Mouse (Mus musculus): Measurements from ENCODE around the gene Nob1. TPM values are rescaled to one million over a fixed set of nuclear protein-coding genes. Genes with fewer than 3 reads are reported as not detected.

Nob1 gene
- polyA plus RNA-seq (2015; fragmentation: Nextera tagmentation; extraction: Ambion mirVana), result 72.7 and 73.5 TPM in 2 replicates

GRCm38 (mm10) chr8:107424597-107425229, at the start of gene Nob1:
Gene Nob1 (minus strand): TSS chr8:107425051.
- Histone ChIP-seq H3K9me3 (replicated peaks; ENCODE audit: control insufficient read depth, low read length) (no peaks in the 10 kb centered on the region), H3K4me3 (replicated peaks; ENCODE audit: low read length) (peak within 1 kb of the TSS; percentile 91), H3K36me3 (ENCODE audit: control insufficient read depth, insufficient read depth, low read length) (no peaks in the 10 kb centered on the region), H3K27ac (ENCODE audit: low read length) (peak within 1 kb of the TSS; percentile 79), H3K4me1 (ENCODE audit: control insufficient read depth, insufficient read depth, low read length) (peaks cover 16% of the 10 kb centered on the region), H3K9ac (ENCODE audit: low read length) (peak within 1 kb of the TSS; percentile 91), H3K4me2 (ENCODE audit: low read depth, low read length) (peak within 1 kb of the TSS; percentile 84), H3K27me3 (ENCODE audit: control insufficient read depth, insufficient read depth, low read length) (no peaks in the 10 kb centered on the region)
- WGBS, result under 1% methylated on average over 50 of the region's 50 CpGs
- peak; percentile 99 for ATAC-seq (ENCODE audit: insufficient read depth, low FRiP score)

GRCm38 (mm10) chr8:107473369-107473768, 48.5 kb upstream of the Nob1 start:
- no peak overlapping the region for H3K4me2 ChIP-seq (ENCODE audit: low read depth, low read length)
- H3K27me3 ChIP-seq (ENCODE audit: control insufficient read depth, insufficient read depth, low read length), result no peaks in the 10 kb centered on the region
- no peak overlapping the region for H3K9ac ChIP-seq (ENCODE audit: low read length)
- H3K36me3 ChIP-seq (ENCODE audit: control insufficient read depth, insufficient read depth, low read length), result no peaks in the 10 kb centered on the region
- 85% methylated on average over 4 of the region's 4 CpGs for WGBS
- H3K4me1 ChIP-seq (ENCODE audit: control insufficient read depth, insufficient read depth, low read length), result 0 out of 2 replicates have a peak, but pooled peaks cover 2% of the 10 kb centered on the region
- no peak for ATAC-seq (ENCODE audit: insufficient read depth, low FRiP score)
- H3K9me3 ChIP-seq (replicated peaks; ENCODE audit: control insufficient read depth, low read length), result no peaks in the 10 kb centered on the region
- H3K27ac ChIP-seq (ENCODE audit: low read length), result no peak overlapping the region
- H3K4me3 ChIP-seq (replicated peaks; ENCODE audit: low read length), result no peak overlapping the region

GRCm38 (mm10) chr8:107472403-107473100, 47.7 kb upstream of the Nob1 start:
- 68% methylated on average over 10 of the region's 10 CpGs for WGBS

DNA sequence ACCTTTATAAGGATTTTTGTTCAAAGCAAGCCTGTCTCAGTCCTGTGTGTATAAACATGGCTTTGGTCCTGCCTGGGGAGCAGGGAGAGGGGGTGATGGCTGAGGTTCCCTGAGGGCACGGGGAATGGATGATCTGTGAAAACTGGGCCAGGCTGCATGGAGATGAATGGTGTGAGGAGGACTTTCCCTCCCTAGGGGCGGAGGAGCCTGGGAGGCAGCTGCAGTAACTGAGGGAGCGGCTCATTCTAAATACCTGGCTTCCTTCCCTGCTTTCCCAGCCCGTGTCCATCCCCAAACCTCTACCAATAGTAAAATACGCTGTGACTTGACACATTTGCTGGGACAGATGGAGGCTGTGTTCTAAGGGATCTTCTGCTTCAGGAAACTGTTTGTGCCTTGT, 45.5 kb upstream of the Nob1 start:
- Histone ChIP-seq H3K36me3 (ENCODE audit: control insufficient read depth, insufficient read depth, low read length) (no peaks in the 10 kb centered on the region), H3K4me2 (ENCODE audit: low read depth, low read length) (no peak overlapping the region), H3K27me3 (ENCODE audit: control insufficient read depth, insufficient read depth, low read length) (no peaks in the 10 kb centered on the region), H3K9me3 (replicated peaks; ENCODE audit: control insufficient read depth, low read length) (no peaks in the 10 kb centered on the region; the same call in 1 of the 2 replicates), H3K4me1 (ENCODE audit: control insufficient read depth, insufficient read depth, low read length) (0 out of 2 replicates have a peak, but pooled peaks cover 2% of the 10 kb centered on the region), H3K4me3 (replicated peaks; ENCODE audit: low read length) (no peak overlapping the region), H3K9ac (ENCODE audit: low read length) (0 out of 2 replicates have a peak overlapping the region, but pooled peaks have one; percentile 9), H3K27ac (ENCODE audit: low read length) (no peak overlapping the region; the same call in 1 of the 2 replicates)
- ATAC-seq (ENCODE audit: insufficient read depth, low FRiP score), result no peak
- 62% methylated on average over 5 of the region's 5 CpGs for WGBS

More at GRCm38 (mm10) chr8:107472403-107473100, 47.7 kb upstream of the Nob1 start:
- ATAC-seq (ENCODE audit: insufficient read depth, low FRiP score), result no peak
- no peak overlapping the region for H3K27ac ChIP-seq (ENCODE audit: low read length)
- H3K4me1 ChIP-seq (ENCODE audit: control insufficient read depth, insufficient read depth, low read length), result 0 out of 2 replicates have a peak, but pooled peaks cover 2% of the 10 kb centered on the region
- H3K36me3 ChIP-seq (ENCODE audit: control insufficient read depth, insufficient read depth, low read length), result no peaks in the 10 kb centered on the region
- H3K4me2 ChIP-seq (ENCODE audit: low read depth, low read length), result no peak overlapping the region
- H3K9ac ChIP-seq (ENCODE audit: low read length), result no peak overlapping the region
- H3K27me3 ChIP-seq (ENCODE audit: control insufficient read depth, insufficient read depth, low read length), result no peaks in the 10 kb centered on the region
- no peaks in the 10 kb centered on the region for H3K9me3 ChIP-seq (replicated peaks; ENCODE audit: control insufficient read depth, low read length)
- H3K4me3 ChIP-seq (replicated peaks; ENCODE audit: low read length), result no peak overlapping the region

GRCm38 (mm10) chr8:107468811-107469302, 44.0 kb upstream of the Nob1 start:
- Histone ChIP-seq H3K9ac (ENCODE audit: low read length) (0 out of 2 replicates have a peak overlapping the region, but pooled peaks have one; percentile 20), H3K9me3 (replicated peaks; ENCODE audit: control insufficient read depth, low read length) (no peaks in the 10 kb centered on the region; the same call in 1 of the 2 replicates), H3K27ac (ENCODE audit: low read length) (peak overlapping the region; percentile 3; the same call in 1 of the 2 replicates), H3K27me3 (ENCODE audit: control insufficient read depth, insufficient read depth, low read length) (no peaks in the 10 kb centered on the region), H3K4me1 (ENCODE audit: control insufficient read depth, insufficient read depth, low read length) (0 out of 2 replicates have a peak, but pooled peaks cover 2% of the 10 kb centered on the region), H3K4me3 (replicated peaks; ENCODE audit: low read length) (no peak overlapping the region), H3K4me2 (ENCODE audit: low read depth, low read length) (no peak overlapping the region), H3K36me3 (ENCODE audit: control insufficient read depth, insufficient read depth, low read length) (no peaks in the 10 kb centered on the region)
- peak; percentile 61; the same call in 1 of the 2 replicates for ATAC-seq (ENCODE audit: insufficient read depth, low FRiP score)
- WGBS, result 26% methylated on average over 8 of the region's 8 CpGs

DNA sequence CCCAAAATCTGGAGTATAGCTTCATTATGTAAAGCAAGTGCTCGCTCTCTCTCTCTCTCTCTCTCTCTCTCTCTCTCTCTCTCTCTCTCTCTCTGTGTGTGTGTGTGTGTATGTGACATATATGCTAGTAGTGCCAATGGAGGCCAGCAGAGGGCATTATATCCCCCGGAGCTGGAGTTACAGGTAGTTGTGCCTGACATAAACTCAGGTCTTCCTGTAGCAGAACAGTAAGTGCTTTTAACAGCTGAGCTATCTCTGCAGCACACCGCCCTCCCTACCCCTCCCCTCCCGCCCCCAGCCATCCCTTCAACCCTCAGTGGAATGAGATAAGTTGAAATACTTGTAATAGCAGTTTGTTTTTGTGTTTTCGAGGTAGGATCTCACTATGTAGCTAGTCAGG, 41.8 kb upstream of the Nob1 start:
- Histone ChIP-seq H3K9me3 (replicated peaks; ENCODE audit: control insufficient read depth, low read length) (no peaks in the 10 kb centered on the region; the same call in 1 of the 2 replicates), H3K4me2 (ENCODE audit: low read depth, low read length) (no peak overlapping the region), H3K4me3 (replicated peaks; ENCODE audit: low read length) (no peak overlapping the region), H3K4me1 (ENCODE audit: control insufficient read depth, insufficient read depth, low read length) (0 out of 2 replicates have a peak, but pooled peaks cover 2% of the 10 kb centered on the region), H3K9ac (ENCODE audit: low read length) (no peak overlapping the region), H3K36me3 (ENCODE audit: control insufficient read depth, insufficient read depth, low read length) (peaks cover 2% of the 10 kb centered on the region; the same call in 1 of the 2 replicates), H3K27me3 (ENCODE audit: control insufficient read depth, insufficient read depth, low read length) (no peaks in the 10 kb centered on the region), H3K27ac (ENCODE audit: low read length) (no peak overlapping the region)
- no peak for ATAC-seq (ENCODE audit: insufficient read depth, low FRiP score)
- WGBS, result 81% methylated on average over 5 of the region's 5 CpGs

GRCm38 (mm10) chr8:107465332-107465990, 40.6 kb upstream of the Nob1 start:
- Histone ChIP-seq H3K9ac (ENCODE audit: low read length) (no peak overlapping the region), H3K27ac (ENCODE audit: low read length) (no peak overlapping the region), H3K9me3 (replicated peaks; ENCODE audit: control insufficient read depth, low read length) (no peaks in the 10 kb centered on the region; the same call in 1 of the 2 replicates), H3K36me3 (ENCODE audit: control insufficient read depth, insufficient read depth, low read length) (peaks cover 2% of the 10 kb centered on the region; the same call in 1 of the 2 replicates), H3K4me1 (ENCODE audit: control insufficient read depth, insufficient read depth, low read length) (0 out of 2 replicates have a peak, but pooled peaks cover 2% of the 10 kb centered on the region), H3K4me3 (replicated peaks; ENCODE audit: low read length) (no peak overlapping the region), H3K4me2 (ENCODE audit: low read depth, low read length) (no peak overlapping the region), H3K27me3 (ENCODE audit: control insufficient read depth, insufficient read depth, low read length) (no peaks in the 10 kb centered on the region)
- ATAC-seq (ENCODE audit: insufficient read depth, low FRiP score), result no peak
- 28% methylated on average over 3 of the region's 3 CpGs for WGBS

DNA sequence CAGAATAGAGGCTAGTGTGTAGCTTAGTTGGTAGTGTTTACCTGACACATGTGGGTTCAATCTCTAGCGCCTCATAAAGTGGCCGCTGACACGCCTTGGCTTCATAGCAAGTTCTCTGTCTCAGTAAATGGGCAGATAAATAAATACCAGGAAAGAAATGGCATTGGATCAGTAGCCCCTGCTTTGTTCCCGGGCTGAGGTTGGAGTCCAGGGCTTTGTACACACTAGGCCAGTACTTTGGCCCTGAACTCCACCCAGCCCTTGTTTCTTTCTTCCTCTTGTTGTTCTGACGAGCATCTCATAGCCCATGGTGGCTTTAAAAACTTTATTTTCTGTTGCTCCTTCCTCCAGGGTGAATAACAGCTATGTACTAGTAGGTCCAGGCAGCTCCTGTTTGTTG, 37.6 kb upstream of the Nob1 start:
- Histone ChIP-seq H3K9ac (ENCODE audit: low read length) (no peak overlapping the region), H3K4me3 (replicated peaks; ENCODE audit: low read length) (no peak overlapping the region), H3K27ac (ENCODE audit: low read length) (no peak overlapping the region), H3K36me3 (ENCODE audit: control insufficient read depth, insufficient read depth, low read length) (peaks cover 2% of the 10 kb centered on the region; the same call in 1 of the 2 replicates), H3K4me2 (ENCODE audit: low read depth, low read length) (no peak overlapping the region), H3K27me3 (ENCODE audit: control insufficient read depth, insufficient read depth, low read length) (no peaks in the 10 kb centered on the region), H3K4me1 (ENCODE audit: control insufficient read depth, insufficient read depth, low read length) (no peaks in the 10 kb centered on the region), H3K9me3 (replicated peaks; ENCODE audit: control insufficient read depth, low read length) (no peaks in the 10 kb centered on the region; the same call in 1 of the 2 replicates)
- WGBS, result 83% methylated on average over 5 of the region's 5 CpGs
- ATAC-seq (ENCODE audit: insufficient read depth, low FRiP score), result 0 out of 2 replicates have a peak, but pooled peaks have one; percentile 13

Data from stomach, embryonic 16.5 days (tissue).